Comparison of ENCODE assay signal across 10 mouse cellular contexts in genomic region chr10:80400704-80401161, GRCm38 (mm10). TPM values are rescaled to one million over a fixed set of nuclear protein-coding genes. Genes with fewer than 3 reads are reported as not detected.
DNase-seq lines count a peak whose midpoint lies in the region; ATAC-seq and TF ChIP-seq lines count a peak whose summit lies in the region.
"Had no signal": no experiment of that assay in that cellular context is flagged by ENCODE, and none has a peak within 500 bp of the region (broad histone marks: within the 10 kb centered on the region; RNA-seq: fewer than 3 reads in every experiment).

No protein-coding gene starts in this region.

- no peak for ATAC-seq in heart, embryonic 13.5 days (ENCODE audit: extremely low read depth, insufficient number of reproducible peaks, low FRiP score, low TSS enrichment)
- no peak for ATAC-seq in hindbrain, embryonic 11.5 days (ENCODE audit: low FRiP score)

- in situ Hi-C loops in ES-E14 (cut with MboI; ENCODE audit: low sequenced_read_pairs in 2 of 2, unreplicated experiment in 2 of 2), result no loop called here

- peak overlapping the region; percentile 86 for H3K27ac ChIP-seq in heart, embryonic 13.5 days (replicated peaks)
- no peak overlapping the region for H3K27ac ChIP-seq in heart, adult 2 months
- H3K27ac ChIP-seq in ES-E14 (ENCODE audit: insufficient read depth, low read depth, low read length, poor library complexity, severe bottlenecking) (peak overlapping the region; percentile 58; the same call in 1 of the 2 replicates), macrophage (peak overlapping the region; percentile 84)
- peak overlapping the region; percentile 88; the same call in 1 of the 2 replicates for H3K27ac ChIP-seq in hindbrain, embryonic 11.5 days (ENCODE audit: low read depth, low read length)

- TF ChIP-seq CTCF in heart, adult 2 months (IDR thresholded peaks at IDR 0.05), result no peak

- H3K27me3 ChIP-seq in heart, embryonic 13.5 days (replicated peaks), result no peaks in the 10 kb centered on the region
- H3K27me3 ChIP-seq in heart, adult 2 months (ENCODE audit: control insufficient read depth, insufficient read depth, low read length), result no peaks in the 10 kb centered on the region
- H3K27me3 ChIP-seq in hindbrain, embryonic 11.5 days (ENCODE audit: control insufficient read depth, insufficient read depth, low read length), result no peaks in the 10 kb centered on the region

- no peak for TF ChIP-seq POLR2A in heart, adult 2 months (IDR thresholded peaks at IDR 0.05; ENCODE audit: insufficient read depth, low read depth, low read length)

- no peak overlapping the region for H3K4me3 ChIP-seq in heart, embryonic 13.5 days
- H3K4me3 ChIP-seq in heart, adult 2 months, result no peak overlapping the region
- H3K4me3 ChIP-seq in ES-E14 (ENCODE audit: insufficient read depth in 1 of 2, low read depth in 1 of 2, low read length in 2 of 2, poor library complexity in 1 of 2, severe bottlenecking in 1 of 2) (peak overlapping the region; percentile 52 to 88; a peak in 3 of 4 replicates), macrophage (ENCODE audit: inconsistent target) (peak overlapping the region; percentile 52; the same call in 1 of the 2 replicates)
- no peak overlapping the region for H3K4me3 ChIP-seq in hindbrain, embryonic 11.5 days (ENCODE audit: low read depth, low read length)

- H3K4me1 ChIP-seq in heart, embryonic 13.5 days, result peaks cover 46% of the 10 kb centered on the region
- H3K4me1 ChIP-seq in heart, adult 2 months (ENCODE audit: control insufficient read depth, insufficient read depth, low read length), result peaks cover 11% of the 10 kb centered on the region
- peaks cover 0 to 20% of the 10 kb centered on the region in 2 experiments; a peak in 2 of 4 replicates for H3K4me1 ChIP-seq in ES-E14 (ENCODE audit: control insufficient read depth in 2 of 2, insufficient read depth in 2 of 2, low read length in 2 of 2, poor library complexity in 1 of 2)
- peaks cover 17% of the 10 kb centered on the region for H3K4me1 ChIP-seq in hindbrain, embryonic 11.5 days (replicated peaks; ENCODE audit: control insufficient read depth, insufficient read depth, low read length)

- 69% methylated on average over 4 of the region's 4 CpGs for WGBS in heart, embryonic 13.5 days
- 46% methylated on average over 4 of the region's 4 CpGs for WGBS in heart, adult 2 months
- WGBS in hindbrain, embryonic 11.5 days, result 82% methylated on average over 4 of the region's 4 CpGs
- 56% methylated on average over 4 of the region's 4 CpGs for WGBS in macrophage (ENCODE audit: missing documents)

- no peaks in the 10 kb centered on the region; the same call in 1 of the 2 replicates for H3K9me3 ChIP-seq in heart, embryonic 13.5 days
- H3K9me3 ChIP-seq in ES-E14 (ENCODE audit: control insufficient read depth, insufficient read depth, low read depth, low read length), result no peaks in the 10 kb centered on the region
- no peaks in the 10 kb centered on the region for H3K9me3 ChIP-seq in hindbrain, embryonic 11.5 days (ENCODE audit: control insufficient read depth, low read length)

- TF ChIP-seq EP300 in heart, adult 2 months (IDR thresholded peaks at IDR 0.05; ENCODE audit: insufficient read depth, low read depth, low read length), result no peak

- peaks cover 57% of the 10 kb centered on the region for H3K36me3 ChIP-seq in heart, embryonic 13.5 days
- H3K36me3 ChIP-seq in heart, adult 2 months (ENCODE audit: control insufficient read depth, insufficient read depth, low read length), result no peaks in the 10 kb centered on the region
- peaks cover 32% of the 10 kb centered on the region for H3K36me3 ChIP-seq in ES-E14 (ENCODE audit: control insufficient read depth, insufficient read depth, low read length, poor library complexity, severe bottlenecking)
- H3K36me3 ChIP-seq in hindbrain, embryonic 11.5 days (ENCODE audit: control insufficient read depth, insufficient read depth, low read length), result peaks cover 9% of the 10 kb centered on the region
- H3K36me3 ChIP-seq in macrophage (ENCODE audit: inconsistent target), result peaks cover 24% of the 10 kb centered on the region

- intact Hi-C loops in heart, adult 2 months (cut with DNase I), result no loop called here

- H3K9ac ChIP-seq in heart, embryonic 13.5 days, result peak overlapping the region; percentile 83
- H3K9ac ChIP-seq in heart, adult 2 months (ENCODE audit: low read depth, low read length), result no peak overlapping the region
- H3K9ac ChIP-seq in ES-E14 (ENCODE audit: insufficient read depth, low read depth, low read length, poor library complexity, severe bottlenecking), result peak overlapping the region; percentile 66; the same call in 1 of the 2 replicates
- peak overlapping the region; percentile 70; the same call in 1 of the 2 replicates for H3K9ac ChIP-seq in hindbrain, embryonic 11.5 days (ENCODE audit: low read depth, low read length)

- H3K79me2 ChIP-seq in heart, adult 2 months (replicated peaks; ENCODE audit: control insufficient read depth, insufficient read depth, low read length), result peaks cover 4% of the 10 kb centered on the region
- peaks cover 51% of the 10 kb centered on the region for H3K79me2 ChIP-seq in macrophage (ENCODE audit: inconsistent target)

- H3K4me2 ChIP-seq in heart, embryonic 13.5 days, result peak overlapping the region; percentile 93
- H3K4me2 ChIP-seq in hindbrain, embryonic 11.5 days (replicated peaks; ENCODE audit: low read depth, low read length), result peak overlapping the region; percentile 81; the same call in 1 of the 2 replicates

- no peak for DNase-seq in heart, adult 2 months
- DNase-seq in ES-E14 (ENCODE audit: low read depth, low spot score), result no peak
- no peak for DNase-seq in hindbrain, embryonic 11.5 days (ENCODE audit: low spot score)
- DNase-seq in frontal cortex, postnatal 36 days (ENCODE audit: low spot score in 2 of 2), result no peak
- no peak for DNase-seq in T-cell, adult 2 months (ENCODE audit: low spot score)
- DNase-seq in left cerebral cortex, adult 11 months (ENCODE audit: low spot score), result no peak
- DNase-seq: cerebellum, adult 11 months; kidney, adult 2 months had no signal

TF ChIP-seq in ES-E14, 5 proteins besides CTCF, POLR2A, EP300 and RAD21 (continues in another document):
- no peak for TF ChIP-seq MAFK (IDR thresholded peaks at IDR 0.05; ENCODE audit: insufficient read depth, low read depth, low read length)
- TF ChIP-seq ZNF384 (IDR thresholded peaks at IDR 0.05; ENCODE audit: low read depth, low read length), result no peak

RNA-seq across cellular contexts. Expression of gene Mbd3, which starts 1.4 kb away (rescaled TPM):
- polyA plus RNA-seq in heart, embryonic 13.5 days (2015; fragmentation: Nextera tagmentation; extraction: Ambion mirVana), result 170 and 182 TPM in 2 replicates
- 10 to 100 TPM; 86.5 to 95.2 TPM for total RNA-seq in heart, adult 2 months (2021)
- 91.4 and 95.1 TPM in 2 replicates for polyA plus RNA-seq in heart, adult 2 months (2012; rRNA removed)
- 131 and 134 TPM in 2 replicates for total RNA-seq in ES-E14 (2012; rRNA removed)
- polyA plus RNA-seq in hindbrain, embryonic 11.5 days (2014; fragmentation: Nextera tagmentation; extraction: Ambion mirVana), result 227 and 240 TPM in 2 replicates
- total RNA-seq in macrophage (2018; cell fraction: chromatin; rRNA removed), result 10 to 100 TPM in 17 of 26 experiments, 1 to 10 TPM in 9; 4.9 to 39.3 (median 13.4) TPM
- total RNA-seq in macrophage (2018; cell fraction: cytosol; rRNA removed), result 10 to 100 TPM; 41.5 to 73.7 (median 54.5) TPM
- 10 to 100 TPM; 11.4 to 41.4 (median 19.3) TPM for total RNA-seq in macrophage (2018; cell fraction: nucleus; rRNA removed)
- polyA plus RNA-seq in macrophage (2018), result 64.4 to 92.6 TPM (median 64.4 TPM) in 3 replicates

RNA-seq across cellular contexts. Expression of gene Uqcr11, which starts 5.9 kb away (rescaled TPM):
- polyA plus RNA-seq in heart, embryonic 13.5 days (2015; fragmentation: Nextera tagmentation; extraction: Ambion mirVana), result 1,246 and 1,505 TPM in 2 replicates
- 1,000 to 10,000 TPM; 1,743 to 1,981 TPM for total RNA-seq in heart, adult 2 months (2021)
- 5,192 and 5,251 TPM in 2 replicates for polyA plus RNA-seq in heart, adult 2 months (2012; rRNA removed)
- 995 and 1,362 TPM in 2 replicates for total RNA-seq in ES-E14 (2012; rRNA removed)
- 466 and 480 TPM in 2 replicates for polyA plus RNA-seq in hindbrain, embryonic 11.5 days (2014; fragmentation: Nextera tagmentation; extraction: Ambion mirVana)
- 10 to 100 TPM in 12 of 26 experiments, 1 to 10 TPM in 12, not detected in 2; 3.4 to 53.9 (median 10.1) TPM for total RNA-seq in macrophage (2018; cell fraction: chromatin; rRNA removed)
- total RNA-seq in macrophage (2018; cell fraction: cytosol; rRNA removed), result 100 to 1,000 TPM; 181 to 345 (median 248) TPM
- 10 to 100 TPM; 25.0 to 94.0 (median 45.4) TPM for total RNA-seq in macrophage (2018; cell fraction: nucleus; rRNA removed)
- polyA plus RNA-seq in macrophage (2018), result 150 to 306 TPM (median 241 TPM) in 3 replicates

RNA-seq across cellular contexts. Expression of gene Mex3d, which starts 13.3 kb away (rescaled TPM):
- 3.8 and 4.5 TPM in 2 replicates for polyA plus RNA-seq in heart, embryonic 13.5 days (2015; fragmentation: Nextera tagmentation; extraction: Ambion mirVana)
- 1 to 10 TPM; 7.3 to 7.5 TPM for total RNA-seq in heart, adult 2 months (2021)
- 5.8 and 7.9 TPM in 2 replicates for polyA plus RNA-seq in heart, adult 2 months (2012; rRNA removed)
- total RNA-seq in ES-E14 (2012; rRNA removed), result 27.1 and 28.9 TPM in 2 replicates
- polyA plus RNA-seq in hindbrain, embryonic 11.5 days (2014; fragmentation: Nextera tagmentation; extraction: Ambion mirVana), result 13.4 and 14.7 TPM in 2 replicates
- total RNA-seq in macrophage (2018; cell fraction: chromatin; rRNA removed), result 1 to 10 TPM in 18 of 26 experiments, under 1 TPM in 8; 0.28 to 5.7 (median 1.7) TPM
- total RNA-seq in macrophage (2018; cell fraction: cytosol; rRNA removed), result 10 to 100 TPM in 1 of 26 experiments, 1 to 10 TPM in 25; 3.0 to 10.2 (median 5.6) TPM
- total RNA-seq in macrophage (2018; cell fraction: nucleus; rRNA removed), result 1 to 10 TPM; 2.6 to 8.0 (median 4.8) TPM
- polyA plus RNA-seq in macrophage (2018), result 4.1 to 6.2 TPM (median 6.0 TPM) in 3 replicates

RNA-seq across cellular contexts. Expression of gene Tcf3, which starts 32.7 kb away (rescaled TPM):
- polyA plus RNA-seq in heart, embryonic 13.5 days (2015; fragmentation: Nextera tagmentation; extraction: Ambion mirVana), result 55.9 and 57.6 TPM in 2 replicates
- 10 to 100 TPM; 16.5 to 18.0 TPM for total RNA-seq in heart, adult 2 months (2021)
- polyA plus RNA-seq in heart, adult 2 months (2012; rRNA removed), result 20.1 and 25.0 TPM in 2 replicates
- 90.9 and 108 TPM in 2 replicates for total RNA-seq in ES-E14 (2012; rRNA removed)
- polyA plus RNA-seq in hindbrain, embryonic 11.5 days (2014; fragmentation: Nextera tagmentation; extraction: Ambion mirVana), result 110 and 130 TPM in 2 replicates
- total RNA-seq in macrophage (2018; cell fraction: chromatin; rRNA removed), result 10 to 100 TPM in 25 of 26 experiments, 1 to 10 TPM in 1; 9.6 to 64.6 (median 34.5) TPM
- 10 to 100 TPM; 10.5 to 23.1 (median 17.3) TPM for total RNA-seq in macrophage (2018; cell fraction: cytosol; rRNA removed)
- 10 to 100 TPM in 23 of 26 experiments, 1 to 10 TPM in 3; 7.5 to 36.9 (median 16.6) TPM for total RNA-seq in macrophage (2018; cell fraction: nucleus; rRNA removed)
- polyA plus RNA-seq in macrophage (2018), result 9.2 to 21.5 TPM (median 17.0 TPM) in 3 replicates

RNA-seq across cellular contexts. Expression of gene Plk5, which starts 44.5 kb away (rescaled TPM):
- not detected in 2 replicates for polyA plus RNA-seq in heart, embryonic 13.5 days (2015; fragmentation: Nextera tagmentation; extraction: Ambion mirVana)
- under 1 TPM; 0.50 to 0.63 TPM for total RNA-seq in heart, adult 2 months (2021)
- polyA plus RNA-seq in heart, adult 2 months (2012; rRNA removed), result 2.0 and 2.7 TPM in 2 replicates
- 6.0 and 17.4 TPM in 2 replicates for total RNA-seq in ES-E14 (2012; rRNA removed)
- polyA plus RNA-seq in hindbrain, embryonic 11.5 days (2014; fragmentation: Nextera tagmentation; extraction: Ambion mirVana), result 0.11 and 0.14 TPM in 2 replicates
- total RNA-seq in macrophage (2018; cell fraction: chromatin; rRNA removed), result not detected
- not detected for total RNA-seq in macrophage (2018; cell fraction: cytosol; rRNA removed)
- total RNA-seq in macrophage (2018; cell fraction: nucleus; rRNA removed), result not detected
- not detected in 3 replicates for polyA plus RNA-seq in macrophage (2018)

Comparison
In these comparisons a context has a peak if more than half of its experiments do, and no peak if none do; other contexts are left out.
1. H3K4me3 ChIP-seq: peak in ES-E14 (2 of 2) and macrophage (single experiment); none in heart, embryonic 13.5 days (single experiment), heart, adult 2 months (single experiment) and hindbrain, embryonic 11.5 days (single experiment).